Mouse (Mus musculus): ENCODE measurements at regions not wholly inside any gene's neighbourhood (a gene's known extent, or its start where the extent isn't known, plus 50 kb on each side); places are given as distances from the start of the nearest gene placed in this dataset.

DNA sequence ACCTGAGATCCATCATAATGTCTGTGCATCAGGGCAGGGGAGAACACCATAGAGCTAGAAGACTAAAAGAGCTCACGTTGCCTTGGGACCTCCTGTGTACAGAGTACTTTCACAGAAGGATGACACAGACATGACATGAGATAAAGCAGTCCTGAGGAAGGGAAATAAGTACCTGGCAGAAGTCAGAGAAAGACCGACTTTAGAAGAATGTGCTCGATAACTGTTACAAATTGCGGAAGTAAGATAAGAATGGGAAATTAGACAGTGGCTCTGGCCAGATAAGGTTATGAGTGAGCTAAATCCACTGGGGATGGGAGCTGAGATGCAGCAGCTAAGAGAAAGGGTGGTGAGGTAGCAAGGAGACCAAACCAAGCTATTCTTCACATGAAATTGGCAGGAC, 249.9 kb upstream of the Veph1 start:
- 70% methylated on average over 4 of the region's 4 CpGs for WGBS
- Histone ChIP-seq H3K9me3 (no peaks in the 10 kb centered on the region), H3K27ac (no peak overlapping the region), H3K36me3 (no peaks in the 10 kb centered on the region), H3K4me2 (replicated peaks) (no peak overlapping the region), H3K4me3 (replicated peaks) (no peak overlapping the region), H3K9ac (no peak overlapping the region), H3K27me3 (replicated peaks) (no peaks in the 10 kb centered on the region), H3K4me1 (replicated peaks) (no peaks in the 10 kb centered on the region)
- no peak for ATAC-seq

DNA sequence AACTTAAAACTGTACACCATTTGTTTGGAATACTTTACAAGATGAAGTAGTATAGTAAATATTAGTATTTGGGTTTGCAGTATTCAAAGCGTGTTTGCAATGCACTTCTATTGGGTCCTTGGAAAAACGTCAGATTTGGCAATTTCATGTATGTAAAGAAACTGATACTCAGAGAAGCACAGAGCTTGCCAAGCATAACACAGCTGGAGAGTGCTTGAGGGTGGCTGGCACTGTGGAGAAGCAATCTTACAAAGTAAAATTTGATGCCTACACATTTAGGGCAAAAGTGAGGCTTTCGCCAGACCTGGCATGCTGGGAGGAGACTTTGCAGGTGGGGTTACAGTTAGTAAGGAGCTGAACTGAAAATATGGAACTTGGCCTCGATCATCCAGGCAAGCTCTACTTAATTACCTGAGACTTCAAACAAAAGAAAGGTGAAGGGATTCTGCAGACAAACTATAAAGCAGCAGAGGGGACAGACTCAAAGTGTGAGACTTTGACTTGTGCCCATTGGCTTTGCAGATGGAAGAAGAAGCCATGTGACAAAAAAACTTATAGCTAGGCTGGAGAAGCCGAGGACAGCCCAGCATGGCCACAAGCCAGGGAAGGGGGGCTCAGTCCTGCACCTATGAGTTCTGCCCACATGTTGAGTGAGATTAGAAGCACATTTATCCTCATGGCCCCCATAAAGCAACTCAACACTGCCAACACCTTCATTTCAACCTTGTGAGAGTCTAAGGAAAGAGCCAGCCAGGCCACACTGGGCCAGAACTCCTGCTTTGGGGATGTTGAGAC, 247.7 kb upstream of the Veph1 start:
- no peaks in the 10 kb centered on the region for H3K4me1 ChIP-seq (replicated peaks)
- no peak overlapping the region for H3K27ac ChIP-seq
- H3K27me3 ChIP-seq (replicated peaks) = no peaks in the 10 kb centered on the region
- WGBS = 71% methylated on average over 5 of the region's 5 CpGs
- no peak overlapping the region for H3K4me2 ChIP-seq (replicated peaks)
- no peaks in the 10 kb centered on the region for H3K36me3 ChIP-seq
- no peak for ATAC-seq
- no peak overlapping the region for H3K4me3 ChIP-seq (replicated peaks)
- no peak overlapping the region for H3K9ac ChIP-seq
- H3K9me3 ChIP-seq = no peaks in the 10 kb centered on the region

- H3K9me3 ChIP-seq = no peaks in the 10 kb centered on the region
- H3K4me2 ChIP-seq (replicated peaks) = no peak overlapping the region
- ATAC-seq = no peak
- no peak overlapping the region for H3K27ac ChIP-seq
- no peak overlapping the region for H3K4me3 ChIP-seq (replicated peaks)
- WGBS = 80% methylated on average over 3 of the region's 3 CpGs
- no peaks in the 10 kb centered on the region for H3K4me1 ChIP-seq (replicated peaks)
- H3K27me3 ChIP-seq (replicated peaks) = no peaks in the 10 kb centered on the region
- H3K36me3 ChIP-seq = no peaks in the 10 kb centered on the region
- no peak overlapping the region for H3K9ac ChIP-seq
These were observed 246.2 kb upstream of the Veph1 start for GRCm38 (mm10) chr3:66542865-66543264.

DNA sequence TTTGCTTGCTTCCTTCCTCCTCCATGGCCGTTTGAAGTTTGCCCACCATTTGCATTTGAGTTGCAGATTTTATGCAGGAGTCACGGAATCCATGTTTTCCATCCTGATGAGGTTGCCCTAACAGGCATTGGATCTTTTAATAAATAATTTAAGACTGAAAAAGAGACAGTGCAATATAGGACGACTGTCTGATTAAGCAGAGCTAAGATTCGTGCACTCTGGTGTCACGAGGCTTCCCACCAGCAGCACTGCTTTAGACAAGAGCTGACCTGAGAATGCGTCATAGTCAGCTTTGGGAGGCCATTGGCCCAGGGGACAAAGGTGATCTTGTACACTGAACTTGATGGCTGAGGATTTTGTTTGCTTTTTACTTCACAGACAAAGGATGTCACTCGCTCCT, 241.3 kb upstream of the Veph1 start:
- Histone ChIP-seq H3K27me3 (replicated peaks) (no peaks in the 10 kb centered on the region), H3K4me3 (replicated peaks) (no peak overlapping the region), H3K9ac (no peak overlapping the region), H3K4me1 (replicated peaks) (no peaks in the 10 kb centered on the region), H3K36me3 (no peaks in the 10 kb centered on the region), H3K9me3 (no peaks in the 10 kb centered on the region), H3K4me2 (replicated peaks) (no peak overlapping the region), H3K27ac (no peak overlapping the region)
- no peak for ATAC-seq
- 81% methylated on average over 7 of the region's 7 CpGs for WGBS

DNA sequence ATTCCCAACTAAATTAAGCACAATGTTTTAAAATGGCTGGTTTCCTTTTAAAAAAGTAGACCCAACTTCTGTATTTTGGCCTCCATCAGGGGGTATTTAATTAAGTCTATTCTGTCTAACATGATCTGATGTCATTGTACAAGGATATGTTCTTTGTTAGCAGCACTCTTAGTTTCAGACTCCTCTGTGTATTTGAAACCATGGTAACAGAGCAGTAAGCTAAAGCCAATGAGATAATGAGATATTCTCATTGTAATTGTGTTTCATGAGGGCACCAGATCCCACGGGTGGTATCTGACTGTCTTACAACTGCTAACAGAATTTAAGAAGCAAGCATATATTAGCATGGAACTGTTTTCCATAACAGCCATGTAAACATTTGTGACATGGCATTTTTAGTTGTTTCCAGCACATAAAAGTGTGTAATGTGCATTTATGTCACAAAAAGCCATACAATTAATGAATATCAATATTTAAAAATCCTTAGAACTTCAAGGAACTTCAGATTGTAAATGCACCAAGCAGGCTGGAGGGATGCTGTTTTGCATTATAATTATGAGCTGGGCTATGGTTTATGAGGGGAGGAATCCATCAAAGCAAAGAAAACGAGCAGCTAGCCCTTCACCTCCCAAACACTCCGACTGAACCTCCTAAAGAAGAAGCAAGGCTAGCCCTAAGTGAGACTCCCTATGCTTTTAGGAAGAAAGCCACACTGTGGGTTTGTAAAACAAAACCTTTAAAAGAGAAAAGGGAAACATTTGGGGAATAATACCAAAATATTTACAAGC, 240.7 kb upstream of the Veph1 start:
- Histone ChIP-seq H3K9ac (no peak overlapping the region), H3K4me1 (replicated peaks) (no peaks in the 10 kb centered on the region), H3K27ac (no peak overlapping the region), H3K36me3 (no peaks in the 10 kb centered on the region), H3K4me3 (replicated peaks) (no peak overlapping the region), H3K27me3 (replicated peaks) (no peaks in the 10 kb centered on the region), H3K9me3 (no peaks in the 10 kb centered on the region), H3K4me2 (replicated peaks) (no peak overlapping the region)
- no peak for ATAC-seq
- WGBS = 55% methylated on average over 3 of the region's 3 CpGs

- ATAC-seq = no peak
- no peak overlapping the region for H3K4me2 ChIP-seq (replicated peaks)
- no peaks in the 10 kb centered on the region for H3K9me3 ChIP-seq
- no peak overlapping the region for H3K4me3 ChIP-seq (replicated peaks)
- WGBS = 81% methylated on average over 11 of the region's 11 CpGs
- no peak overlapping the region for H3K27ac ChIP-seq
- H3K36me3 ChIP-seq = no peaks in the 10 kb centered on the region
- H3K9ac ChIP-seq = no peak overlapping the region
- no peaks in the 10 kb centered on the region for H3K4me1 ChIP-seq (replicated peaks)
- H3K27me3 ChIP-seq (replicated peaks) = no peaks in the 10 kb centered on the region
These were observed 240.0 kb upstream of the Veph1 start for GRCm38 (mm10) chr3:66536673-66537072.

DNA sequence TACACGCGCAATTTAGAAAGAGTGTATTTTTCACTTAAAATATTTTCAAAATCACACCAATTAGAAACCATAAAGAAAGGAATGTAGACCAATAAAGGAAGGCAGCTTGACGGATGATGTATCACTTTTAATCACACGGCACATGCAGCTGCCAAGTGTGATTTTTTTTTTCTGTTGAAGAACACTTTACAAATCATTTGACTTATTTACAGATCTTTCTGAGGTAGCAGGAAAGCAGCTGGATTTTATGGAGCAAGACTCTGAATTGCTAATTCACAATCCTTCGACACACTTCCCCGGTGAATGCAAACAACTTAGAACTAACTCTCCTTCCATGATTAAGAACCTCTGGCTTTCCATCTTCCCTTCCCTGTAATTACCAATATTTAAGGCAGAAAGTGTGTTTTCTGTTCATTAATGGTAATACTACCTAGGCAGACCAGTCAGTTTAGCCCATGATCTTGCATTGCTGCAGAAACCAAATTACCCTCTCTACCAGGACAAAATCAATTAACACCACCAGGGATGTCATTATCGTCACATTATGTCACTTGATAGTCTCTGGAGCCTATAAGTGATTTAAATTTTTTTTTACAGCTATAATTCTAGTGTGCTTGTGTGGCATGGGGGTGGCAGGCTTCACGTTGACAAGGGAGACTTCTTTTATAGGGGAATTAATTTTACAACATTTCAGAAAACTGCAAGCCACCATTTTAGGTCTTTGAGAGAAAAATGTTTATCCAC, 239.3 kb upstream of the Veph1 start:
- WGBS = 55% methylated on average over 8 of the region's 8 CpGs
- H3K27me3 ChIP-seq (replicated peaks) = no peaks in the 10 kb centered on the region
- no peaks in the 10 kb centered on the region for H3K36me3 ChIP-seq
- H3K4me2 ChIP-seq (replicated peaks) = no peak overlapping the region
- ATAC-seq = no peak
- H3K4me1 ChIP-seq (replicated peaks) = no peaks in the 10 kb centered on the region
- no peak overlapping the region for H3K9ac ChIP-seq
- no peak overlapping the region for H3K27ac ChIP-seq
- no peaks in the 10 kb centered on the region for H3K9me3 ChIP-seq
- no peak overlapping the region for H3K4me3 ChIP-seq (replicated peaks)

DNA sequence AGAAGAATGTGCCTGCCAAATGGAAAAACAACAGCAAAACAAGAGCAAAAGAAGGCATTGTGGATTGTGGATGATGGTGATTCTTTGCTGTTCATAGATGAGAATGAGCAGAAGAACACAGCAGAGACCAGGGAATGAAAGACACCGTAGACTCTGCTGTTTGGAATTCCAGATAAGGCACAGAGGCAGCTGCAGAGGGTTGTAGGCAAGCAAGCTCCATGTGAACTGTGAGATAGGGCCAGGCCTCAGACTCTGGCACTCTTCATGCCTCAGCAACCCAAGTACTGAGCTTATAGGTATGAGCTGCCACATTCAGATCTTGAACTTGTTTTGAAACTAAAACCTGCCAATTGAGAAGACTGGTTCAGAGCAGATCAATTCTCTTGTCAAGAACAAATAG, 223.3 kb upstream of the Veph1 start:
- Histone ChIP-seq H3K36me3 (no peaks in the 10 kb centered on the region), H3K4me3 (replicated peaks) (no peak overlapping the region), H3K27ac (no peak overlapping the region), H3K4me1 (replicated peaks) (no peaks in the 10 kb centered on the region), H3K27me3 (replicated peaks) (no peaks in the 10 kb centered on the region), H3K4me2 (replicated peaks) (no peak overlapping the region), H3K9ac (no peak overlapping the region), H3K9me3 (no peaks in the 10 kb centered on the region)
- no peak for ATAC-seq
- WGBS = 68% methylated on average over 1 of the region's 1 CpGs

- 25% methylated on average over 2 of the region's 2 CpGs for WGBS
- no peak for ATAC-seq
- H3K4me1 ChIP-seq (replicated peaks) = no peaks in the 10 kb centered on the region
These were observed 221.7 kb upstream of the Veph1 start for GRCm38 (mm10) chr3:66518289-66518688.

GRCm38 (mm10) chr3:66515773-66516406, 219.3 kb upstream of the Veph1 start:
- WGBS = 60% methylated on average over 6 of the region's 6 CpGs
- H3K9me3 ChIP-seq = no peaks in the 10 kb centered on the region
- ATAC-seq = peak; percentile 15; the same call in 1 of the 2 replicates

More at GRCm38 (mm10) chr3:66518289-66518688, 221.7 kb upstream of the Veph1 start:
- H3K4me2 ChIP-seq (replicated peaks) = no peak overlapping the region
- no peaks in the 10 kb centered on the region for H3K9me3 ChIP-seq
- no peaks in the 10 kb centered on the region for H3K36me3 ChIP-seq
- H3K27ac ChIP-seq = no peak overlapping the region
- no peak overlapping the region for H3K4me3 ChIP-seq (replicated peaks)
- no peak overlapping the region for H3K9ac ChIP-seq
- no peaks in the 10 kb centered on the region for H3K27me3 ChIP-seq (replicated peaks)

GRCm38 (mm10) chr3:66514587-66514986, 217.9 kb upstream of the Veph1 start:
- 86% methylated on average over 8 of the region's 8 CpGs for WGBS
- H3K4me3 ChIP-seq (replicated peaks) = no peak overlapping the region
- H3K36me3 ChIP-seq = no peaks in the 10 kb centered on the region
- H3K9me3 ChIP-seq = no peaks in the 10 kb centered on the region
- H3K9ac ChIP-seq = no peak overlapping the region
- no peak overlapping the region for H3K27ac ChIP-seq
- H3K4me1 ChIP-seq (replicated peaks) = no peaks in the 10 kb centered on the region
- H3K27me3 ChIP-seq (replicated peaks) = no peaks in the 10 kb centered on the region
- H3K4me2 ChIP-seq (replicated peaks) = no peak overlapping the region
- no peak for ATAC-seq

More at GRCm38 (mm10) chr3:66515773-66516406, 219.3 kb upstream of the Veph1 start:
- H3K4me2 ChIP-seq (replicated peaks) = no peak overlapping the region
- no peak overlapping the region for H3K27ac ChIP-seq
- H3K4me1 ChIP-seq (replicated peaks) = no peaks in the 10 kb centered on the region
- no peak overlapping the region for H3K4me3 ChIP-seq (replicated peaks)
- H3K27me3 ChIP-seq (replicated peaks) = no peaks in the 10 kb centered on the region
- H3K36me3 ChIP-seq = no peaks in the 10 kb centered on the region
- no peak overlapping the region for H3K9ac ChIP-seq

DNA sequence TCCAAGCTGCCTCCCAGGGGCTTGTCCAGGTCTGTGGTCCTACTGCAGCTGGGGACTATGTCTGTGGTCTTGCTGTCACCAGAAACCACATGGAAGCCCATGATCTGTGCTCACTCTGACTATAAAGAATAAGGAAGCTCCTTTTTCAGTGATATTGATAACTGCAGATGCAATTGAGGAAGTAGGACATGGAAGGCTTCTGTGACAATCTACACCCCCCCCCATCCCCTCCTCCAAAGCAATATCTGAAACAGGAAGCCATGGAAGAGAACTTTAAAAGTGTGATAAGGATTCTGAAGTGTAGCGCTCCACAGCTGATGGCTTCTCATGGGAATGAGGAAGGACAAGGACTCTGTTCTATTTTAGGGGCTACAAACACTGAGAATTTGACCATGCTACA, 215.8 kb upstream of the Veph1 start:
- no peak for ATAC-seq
- Histone ChIP-seq H3K9me3 (no peaks in the 10 kb centered on the region), H3K36me3 (no peaks in the 10 kb centered on the region), H3K27me3 (replicated peaks) (no peaks in the 10 kb centered on the region), H3K4me3 (replicated peaks) (no peak overlapping the region), H3K9ac (no peak overlapping the region), H3K4me2 (replicated peaks) (no peak overlapping the region), H3K27ac (no peak overlapping the region), H3K4me1 (replicated peaks) (no peaks in the 10 kb centered on the region)
- 88% methylated on average over 1 of the region's 1 CpGs for WGBS
